Mouse (Mus musculus) brown adipose tissue, adult 24 weeks (tissue): ENCODE measurements around the gene Pip5k1b. TPM values are rescaled to one million over a fixed set of nuclear protein-coding genes. Genes with fewer than 3 reads are reported as not detected.
A peak's percentile ranks its signal among the peaks of the same experiment; 100 is the strongest.

Source experiments
- H3K27ac ChIP-seq: fragments of 200-500 bp; replicated peaks from 2 replicates; pipeline ENCODE4 v1.5.1; 2012; ENCODE audit warnings: low read depth, mild to moderate bottlenecking, low read length
- H3K4me1 ChIP-seq: fragments of 200-500 bp; 2 replicates; pipeline ENCODE4 v1.6.1; 2012; ENCODE audit warnings: low read length, mixed read lengths; ENCODE audit not compliant: control insufficient read depth, insufficient read depth, insufficient read length
- H3K4me3 ChIP-seq: fragments of 200-500 bp; 2 replicates; pipeline ENCODE4 v1.5.1; 2012; ENCODE audit warnings: low read depth, mild to moderate bottlenecking, low read length, moderate library complexity; ENCODE audit not compliant: insufficient read depth
- polyA plus RNA-seq: library from polyadenylated mRNA; stranded (reverse); fragments of >200 nt; gene quantifications from 2 replicates; pipeline ENCODE4 v1.2.4, GENCODE M21; 2012; ENCODE audit not compliant: missing spikeins, insufficient read depth, insufficient read length

The Pip5k1b gene
- polyA plus RNA-seq, 1 experiment, result not detected

- Histone ChIP-seq H3K4me3 (peak overlapping the region; percentile 79), H3K27ac (peak overlapping the region; percentile 53), H3K4me1 (no peaks in the 10 kb centered on the region)
Measured at GRCm38 (mm10) chr19:24279706-24280600, 275.7 kb downstream of the Pip5k1b start.

- Histone ChIP-seq H3K4me1 (no peaks in the 10 kb centered on the region), H3K27ac (no peak overlapping the region), H3K4me3 (no peak overlapping the region)
Measured at GRCm38 (mm10) chr19:24278859-24279258, 276.8 kb downstream of the Pip5k1b start.

GRCm38 (mm10) chr19:24274281-24274680 is 281.4 kb downstream of the Pip5k1b start:
- Histone ChIP-seq H3K4me3 (no peak overlapping the region), H3K4me1 (no peaks in the 10 kb centered on the region), H3K27ac (no peak overlapping the region)

GRCm38 (mm10) chr19:24271746-24272426 is 283.8 kb downstream of the Pip5k1b start:
- Histone ChIP-seq H3K4me1 (no peaks in the 10 kb centered on the region), H3K27ac (no peak overlapping the region), H3K4me3 (peak overlapping the region; percentile 22; the same call in 1 of the 2 replicates)

- Histone ChIP-seq H3K27ac (no peak overlapping the region), H3K4me1 (no peaks in the 10 kb centered on the region), H3K4me3 (no peak overlapping the region)
Measured at GRCm38 (mm10) chr19:24271326-24271725, 284.3 kb downstream of the Pip5k1b start.

- no peak overlapping the region for H3K27ac ChIP-seq
- no peak overlapping the region for H3K4me3 ChIP-seq
- no peaks in the 10 kb centered on the region for H3K4me1 ChIP-seq
Measured at GRCm38 (mm10) chr19:24268531-24268930, 287.1 kb downstream of the Pip5k1b start.

GRCm38 (mm10) chr19:24266046-24266830 is 289.4 kb downstream of the Pip5k1b start:
- Histone ChIP-seq H3K4me1 (no peaks in the 10 kb centered on the region), H3K27ac (no peak overlapping the region), H3K4me3 (no peak overlapping the region)

GRCm38 (mm10) chr19:24264991-24265390 is 290.7 kb downstream of the Pip5k1b start:
- no peak overlapping the region for H3K27ac ChIP-seq

GRCm38 (mm10) chr19:24262736-24263135 is 292.9 kb downstream of the Pip5k1b start:
- Histone ChIP-seq H3K27ac (no peak overlapping the region), H3K4me3 (no peak overlapping the region), H3K4me1 (no peaks in the 10 kb centered on the region; the same call in 1 of the 2 replicates)

More at GRCm38 (mm10) chr19:24264991-24265390, 290.7 kb downstream of the Pip5k1b start:
- H3K4me3 ChIP-seq, result no peak overlapping the region
- no peaks in the 10 kb centered on the region; the same call in 1 of the 2 replicates for H3K4me1 ChIP-seq

GRCm38 (mm10) chr19:24259390-24260351 is 296.0 kb downstream of the Pip5k1b start:
- no peak overlapping the region; the same call in 1 of the 2 replicates for H3K27ac ChIP-seq
- no peak overlapping the region for H3K4me3 ChIP-seq
- no peaks in the 10 kb centered on the region; the same call in 1 of the 2 replicates for H3K4me1 ChIP-seq

- 0 out of 2 replicates have a peak overlapping the region, but pooled peaks have one; percentile 13 for H3K27ac ChIP-seq
- no peak overlapping the region for H3K4me3 ChIP-seq
- H3K4me1 ChIP-seq, result no peaks in the 10 kb centered on the region; the same call in 1 of the 2 replicates
Measured at GRCm38 (mm10) chr19:24258368-24258767, 297.3 kb downstream of the Pip5k1b start.

GRCm38 (mm10) chr19:24257962-24258361 is 297.7 kb downstream of the Pip5k1b start:
- no peaks in the 10 kb centered on the region; the same call in 1 of the 2 replicates for H3K4me1 ChIP-seq
- 0 out of 2 replicates have a peak overlapping the region, but pooled peaks have one; percentile 13 for H3K27ac ChIP-seq
- no peak overlapping the region for H3K4me3 ChIP-seq

- no peak overlapping the region for H3K4me3 ChIP-seq
- H3K27ac ChIP-seq, result no peak overlapping the region; the same call in 1 of the 2 replicates
- peaks cover 7% of the 10 kb centered on the region; the same call in 1 of the 2 replicates for H3K4me1 ChIP-seq
Measured at GRCm38 (mm10) chr19:24253657-24254260, 301.9 kb downstream of the Pip5k1b start.
